Mouse (Mus musculus): Measurements from ENCODE around the gene Dytn. TPM values are rescaled to one million over a fixed set of nuclear protein-coding genes. Genes with fewer than 3 reads are reported as not detected.

Dytn gene
- polyA plus RNA-seq (2016; fragmentation: Nextera tagmentation; extraction: Ambion mirVana), result not detected in 2 replicates

DNA sequence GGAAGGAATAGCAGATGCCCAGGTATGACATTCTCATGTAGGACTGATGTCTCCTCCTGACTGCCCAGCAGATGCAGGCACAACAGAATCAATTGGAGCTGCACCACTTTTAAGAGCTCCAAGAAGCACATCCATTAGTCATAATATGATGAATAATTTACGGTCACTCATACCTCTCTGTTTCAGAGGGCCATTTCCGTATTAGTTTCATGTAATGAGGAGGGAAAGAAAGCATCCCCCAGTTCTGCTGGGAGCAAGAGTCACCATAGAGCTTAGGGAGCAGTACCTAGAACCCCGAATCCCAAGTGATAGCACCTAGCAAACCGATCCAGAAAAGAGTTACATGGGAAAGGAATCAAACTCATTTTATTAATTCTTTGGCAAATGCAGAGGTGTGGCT, at the start of gene Dytn:
Gene Dytn, minus strand, starts transcription at position 101 of the 400 bp plus-strand sequence.
- Histone ChIP-seq H3K27me3 (ENCODE audit: poor library complexity, severe bottlenecking) (no peaks in the 10 kb centered on the region), H3K36me3 (replicated peaks) (no peaks in the 10 kb centered on the region), H3K27ac (no peak within 1 kb of the TSS), H3K4me1 (no peaks in the 10 kb centered on the region), H3K4me3 (no peak within 1 kb of the TSS), H3K9me3 (no peaks in the 10 kb centered on the region)
- WGBS, result 91% methylated on average over 4 of the region's 4 CpGs
- no peak for DNase-seq (ENCODE audit: extremely low spot score, low spot score)

DNA sequence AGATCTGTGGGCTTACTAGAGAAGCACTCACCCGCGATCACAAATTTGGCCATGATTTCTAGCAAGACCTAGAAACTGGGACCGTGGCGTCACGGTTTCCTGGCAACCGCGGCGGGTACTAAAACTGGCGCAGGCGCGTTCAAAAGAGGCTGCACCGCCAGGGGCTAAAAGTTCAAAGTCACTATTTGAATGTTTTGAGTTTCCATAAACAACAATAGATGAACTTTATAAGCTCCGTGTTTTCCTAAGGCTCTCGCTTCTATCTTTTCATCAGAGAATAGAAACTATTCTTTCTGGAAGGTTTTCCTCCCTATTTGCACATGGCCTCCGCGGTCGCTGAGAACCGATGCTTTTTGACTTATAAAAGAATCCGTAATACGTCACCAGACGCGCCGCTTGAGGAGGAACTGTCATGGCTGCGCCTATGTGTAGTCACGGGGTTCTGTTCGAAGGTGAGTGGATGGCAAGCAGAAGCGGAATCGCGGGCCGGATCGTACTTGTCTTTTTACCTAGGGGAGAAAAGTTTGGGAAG, 43.6 kb upstream of the Dytn start, which contains the start of the genes Mdh1b and Fastkd2:
Gene Mdh1b, minus strand, starts transcription at position 79 of the 532 bp plus-strand sequence.
Gene Fastkd2, plus strand, starts transcription at position 375 of the 532 bp plus-strand sequence.
- Histone ChIP-seq H3K36me3 (replicated peaks) (no peaks in the 10 kb centered on the region; the same call in 1 of the 2 replicates), H3K4me1 (peaks cover 24% of the 10 kb centered on the region), H3K9me3 (no peaks in the 10 kb centered on the region), H3K4me3 (peak within 1 kb of the TSS; percentile 70), H3K27ac (peak within 1 kb of the TSS; percentile 88), H3K27me3 (ENCODE audit: poor library complexity, severe bottlenecking) (no peaks in the 10 kb centered on the region)
- DNase-seq (ENCODE audit: extremely low spot score, low spot score), result peak; percentile 86
- WGBS, result under 1% methylated on average over 31 of the region's 31 CpGs

DNA sequence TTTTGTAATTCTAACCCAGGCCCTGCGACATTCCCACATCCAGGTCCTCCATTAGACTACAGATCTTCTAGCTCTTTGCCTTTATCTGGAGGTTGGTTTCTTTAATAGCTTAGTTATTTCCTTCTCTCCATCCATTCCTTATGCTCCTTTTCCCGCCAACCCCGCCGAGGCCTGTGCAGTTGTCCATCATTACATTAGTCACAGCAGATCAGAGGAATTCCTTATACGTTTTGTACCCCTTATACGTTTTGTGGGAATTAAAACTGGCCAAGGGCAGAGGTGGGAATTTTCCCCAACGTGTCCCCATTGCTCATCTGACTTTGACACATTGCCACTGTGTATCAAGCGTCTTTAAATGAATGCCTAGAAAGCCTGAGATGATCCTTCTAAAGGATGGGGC, 43.1 kb upstream of the Dytn start:
- Histone ChIP-seq H3K36me3 (replicated peaks) (no peaks in the 10 kb centered on the region), H3K27ac (peak overlapping the region; percentile 88), H3K9me3 (no peaks in the 10 kb centered on the region), H3K4me3 (peak overlapping the region; percentile 70), H3K27me3 (ENCODE audit: poor library complexity, severe bottlenecking) (no peaks in the 10 kb centered on the region), H3K4me1 (peaks cover 24% of the 10 kb centered on the region)
- DNase-seq (ENCODE audit: extremely low spot score, low spot score), result no peak
- WGBS, result 44% methylated on average over 8 of the region's 8 CpGs

DNA sequence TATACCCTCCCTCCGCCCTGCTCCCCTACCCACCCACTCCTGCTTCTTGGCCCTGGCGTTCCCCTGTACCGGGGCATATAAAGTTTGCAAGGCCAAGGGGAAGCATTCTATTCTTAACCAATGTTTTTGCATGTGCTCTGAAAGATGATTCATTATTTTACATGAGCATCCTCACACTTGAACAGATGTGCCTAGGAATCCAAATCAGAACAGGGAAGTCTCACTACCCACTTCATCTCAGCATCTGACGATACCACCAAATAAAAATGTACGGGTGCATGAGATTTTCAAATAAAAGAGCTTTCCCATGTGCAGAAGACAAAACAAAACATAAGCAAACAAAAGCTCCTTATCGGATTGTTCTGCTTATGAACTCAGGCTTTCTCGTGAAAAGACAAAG, 33.4 kb upstream of the Dytn start:
- DNase-seq (ENCODE audit: extremely low spot score, low spot score), result no peak
- WGBS, result 88% methylated on average over 7 of the region's 7 CpGs
- Histone ChIP-seq H3K27me3 (ENCODE audit: poor library complexity, severe bottlenecking) (no peaks in the 10 kb centered on the region), H3K36me3 (replicated peaks) (no peaks in the 10 kb centered on the region), H3K4me1 (no peaks in the 10 kb centered on the region), H3K4me3 (no peak overlapping the region), H3K27ac (no peak overlapping the region), H3K9me3 (no peaks in the 10 kb centered on the region)

DNA sequence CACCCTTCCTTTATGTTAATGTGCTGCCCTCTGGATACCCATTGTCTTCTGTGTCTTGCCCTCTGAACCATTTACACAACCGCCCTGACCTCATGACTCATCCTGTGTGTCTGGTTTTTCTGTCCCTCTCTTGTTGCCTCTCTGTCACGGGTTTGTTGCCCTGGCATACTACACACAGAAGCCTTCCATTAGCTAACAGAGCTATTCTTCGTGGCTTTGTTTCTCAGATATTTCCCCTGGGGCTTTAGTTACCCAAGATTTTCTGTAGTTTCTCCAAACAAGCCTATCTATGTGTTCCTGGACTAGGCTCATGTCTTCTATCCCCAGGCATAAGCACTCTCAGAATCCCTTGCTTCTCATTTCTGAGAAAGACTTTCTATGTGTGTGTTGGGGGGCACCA, 22.1 kb upstream of the Dytn start:
- Histone ChIP-seq H3K27ac (no peak overlapping the region), H3K4me3 (no peak overlapping the region), H3K27me3 (ENCODE audit: poor library complexity, severe bottlenecking) (no peaks in the 10 kb centered on the region), H3K36me3 (replicated peaks) (no peaks in the 10 kb centered on the region), H3K4me1 (no peaks in the 10 kb centered on the region), H3K9me3 (no peaks in the 10 kb centered on the region)
- no peak for DNase-seq (ENCODE audit: extremely low spot score, low spot score)
- 67% methylated on average over 3 of the region's 3 CpGs for whole genome bisulfite sequencing

DNA sequence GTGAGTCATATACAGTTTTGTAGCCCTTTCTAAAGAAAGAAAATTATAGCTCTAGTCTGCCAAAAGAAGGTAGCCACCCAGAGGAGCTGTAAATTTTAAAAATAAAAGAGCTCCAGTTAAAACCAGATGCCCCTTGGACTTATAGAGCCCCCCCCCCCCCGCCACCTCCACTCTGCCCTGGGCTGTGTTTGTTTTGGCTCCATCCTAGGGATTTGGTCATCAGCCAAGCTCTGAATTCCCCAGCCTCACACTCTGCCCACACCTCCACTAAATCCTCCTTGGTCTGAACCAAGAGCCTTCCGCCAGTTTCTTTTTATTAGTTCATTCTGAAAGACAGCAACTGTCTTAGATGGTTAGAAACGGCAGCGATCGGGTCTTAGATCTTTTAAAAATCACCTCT, 19.0 kb upstream of the Dytn start:
- peaks cover 9% of the 10 kb centered on the region for H3K4me1 ChIP-seq
- DNase-seq (ENCODE audit: extremely low spot score, low spot score), result no peak
- no peak overlapping the region for H3K4me3 ChIP-seq
- no peaks in the 10 kb centered on the region for H3K27me3 ChIP-seq (ENCODE audit: poor library complexity, severe bottlenecking)
- H3K9me3 ChIP-seq, result no peaks in the 10 kb centered on the region
- H3K27ac ChIP-seq, result no peak overlapping the region
- no peaks in the 10 kb centered on the region for H3K36me3 ChIP-seq (replicated peaks)
- WGBS, result 92% methylated on average over 5 of the region's 5 CpGs

DNA sequence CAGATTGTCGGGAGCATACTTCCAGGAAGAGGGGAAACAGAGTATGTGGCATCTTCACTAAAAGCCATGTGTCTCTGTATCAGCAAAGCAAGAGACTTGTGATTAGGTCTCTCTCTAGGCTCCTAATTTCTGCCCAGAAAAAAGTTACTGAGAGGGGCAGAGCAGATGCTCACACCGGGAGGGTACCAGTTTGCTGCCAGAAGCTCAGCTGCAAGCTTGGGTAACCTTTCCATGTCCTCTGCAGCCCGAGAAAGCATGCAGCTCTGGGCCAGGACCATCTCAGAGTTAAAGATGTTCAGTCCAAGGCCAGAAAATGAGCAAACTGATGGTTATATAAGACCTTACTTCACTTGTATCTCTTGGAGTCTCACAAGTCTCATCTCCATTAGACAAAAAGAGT, 10.1 kb upstream of the Dytn start:
- peaks cover 14% of the 10 kb centered on the region for H3K4me1 ChIP-seq
- no peak overlapping the region for H3K27ac ChIP-seq
- H3K9me3 ChIP-seq, result no peaks in the 10 kb centered on the region
- H3K36me3 ChIP-seq (replicated peaks), result no peaks in the 10 kb centered on the region
- 78% methylated on average over 3 of the region's 3 CpGs for WGBS
- no peak overlapping the region for H3K4me3 ChIP-seq
- DNase-seq (ENCODE audit: extremely low spot score, low spot score), result no peak
- no peaks in the 10 kb centered on the region for H3K27me3 ChIP-seq (ENCODE audit: poor library complexity, severe bottlenecking)

DNA sequence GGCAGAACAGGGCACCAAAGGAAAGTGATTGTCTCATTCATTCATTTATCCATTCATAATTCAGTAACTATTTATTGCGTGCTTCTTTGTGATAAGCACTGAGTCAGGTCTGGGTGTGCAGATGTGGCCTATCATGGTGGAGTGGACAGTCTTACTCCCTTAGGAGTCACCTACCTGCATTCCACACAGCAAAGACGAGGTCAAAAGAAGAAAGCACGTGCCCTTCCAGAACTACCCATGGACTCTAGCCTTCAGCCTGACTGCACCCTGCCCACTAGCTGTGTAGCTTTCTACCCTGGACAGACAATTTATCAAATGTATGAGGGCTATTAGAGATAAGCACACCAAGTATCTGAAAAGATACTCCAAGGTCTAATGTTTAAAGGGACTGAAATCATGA, 10.8 kb downstream of the Dytn start:
- H3K4me3 ChIP-seq, result no peak overlapping the region
- 90% methylated on average over 3 of the region's 3 CpGs for WGBS
- no peaks in the 10 kb centered on the region for H3K9me3 ChIP-seq
- no peaks in the 10 kb centered on the region for H3K27me3 ChIP-seq (ENCODE audit: poor library complexity, severe bottlenecking)
- H3K4me1 ChIP-seq, result no peaks in the 10 kb centered on the region
- no peak overlapping the region for H3K27ac ChIP-seq
- no peaks in the 10 kb centered on the region for H3K36me3 ChIP-seq (replicated peaks)
- DNase-seq (ENCODE audit: extremely low spot score, low spot score), result no peak

DNA sequence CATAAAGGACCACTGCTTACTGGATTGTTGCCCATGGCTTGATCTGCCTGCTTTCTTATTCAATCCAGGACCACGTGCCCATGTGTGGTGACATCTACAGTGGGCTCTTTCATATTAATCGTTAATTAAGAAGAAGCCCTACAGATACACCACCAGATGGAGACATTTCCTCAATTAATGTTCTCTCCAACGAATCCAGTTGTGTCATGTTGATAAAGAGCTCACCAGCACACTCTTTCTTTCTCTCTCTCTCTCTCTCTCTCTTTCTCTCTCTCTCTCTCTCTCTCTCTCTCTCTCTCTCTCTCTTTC, 17.9 kb downstream of the Dytn start:
- H3K27ac ChIP-seq, result no peak overlapping the region
- peaks cover 17% of the 10 kb centered on the region for H3K27me3 ChIP-seq (ENCODE audit: poor library complexity, severe bottlenecking)
- H3K4me1 ChIP-seq, result peaks cover 17% of the 10 kb centered on the region
- 5% methylated on average over 3 of the region's 3 CpGs for WGBS
- H3K9me3 ChIP-seq, result no peaks in the 10 kb centered on the region
- no peak overlapping the region; the same call in 1 of the 2 replicates for H3K4me3 ChIP-seq
- no peaks in the 10 kb centered on the region for H3K36me3 ChIP-seq (replicated peaks)
- no peak for DNase-seq (ENCODE audit: extremely low spot score, low spot score)

DNA sequence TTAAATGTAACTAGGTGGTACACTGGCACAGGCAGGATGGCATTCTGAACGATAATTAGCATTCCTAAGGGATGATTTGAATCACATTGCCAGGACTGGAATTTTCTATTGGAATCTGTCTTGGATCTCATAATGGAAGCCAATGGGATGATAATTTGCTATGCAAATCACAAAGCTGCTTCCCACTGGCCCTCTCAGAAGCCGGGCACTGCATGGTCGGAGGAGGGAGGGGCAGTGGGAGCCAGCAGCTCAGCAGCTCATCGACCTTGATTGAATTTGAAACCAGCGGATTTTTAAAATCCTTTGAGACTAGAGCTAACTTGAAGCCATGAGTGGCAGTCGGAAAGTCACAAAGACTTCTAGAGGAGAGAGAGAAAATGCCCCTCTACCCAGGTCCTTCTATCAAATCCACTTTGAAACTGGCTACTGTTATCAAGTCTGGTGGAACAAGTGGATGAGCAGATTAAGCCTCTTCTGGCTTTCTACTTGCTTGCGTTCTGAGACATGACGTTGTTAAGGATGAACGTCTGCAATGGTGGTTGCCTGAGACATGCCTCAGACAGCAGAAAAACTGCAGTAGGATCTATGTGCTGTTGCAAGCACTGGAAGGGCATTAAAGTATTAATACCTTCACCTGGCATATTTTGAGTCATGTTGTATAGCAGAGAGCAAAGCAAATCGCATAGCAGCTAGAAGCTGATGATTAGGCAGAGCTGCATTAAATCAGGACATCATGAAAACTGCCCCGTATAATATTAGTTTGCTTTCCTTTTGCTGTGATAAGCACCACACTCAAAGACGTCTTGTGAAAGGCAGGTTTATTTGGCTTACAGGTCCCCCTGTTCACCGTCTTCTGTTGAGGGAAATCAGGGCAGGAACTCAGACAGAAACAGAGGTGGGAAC, 18.5 kb downstream of the Dytn start:
- Histone ChIP-seq H3K9me3 (no peaks in the 10 kb centered on the region), H3K4me3 (no peak overlapping the region; the same call in 1 of the 2 replicates), H3K4me1 (peaks cover 17% of the 10 kb centered on the region), H3K27me3 (ENCODE audit: poor library complexity, severe bottlenecking) (peaks cover 17% of the 10 kb centered on the region), H3K36me3 (replicated peaks) (no peaks in the 10 kb centered on the region), H3K27ac (no peak overlapping the region)
- 23% methylated on average over 13 of the region's 13 CpGs for WGBS
- DNase-seq (ENCODE audit: extremely low spot score, low spot score), result no peak

DNA sequence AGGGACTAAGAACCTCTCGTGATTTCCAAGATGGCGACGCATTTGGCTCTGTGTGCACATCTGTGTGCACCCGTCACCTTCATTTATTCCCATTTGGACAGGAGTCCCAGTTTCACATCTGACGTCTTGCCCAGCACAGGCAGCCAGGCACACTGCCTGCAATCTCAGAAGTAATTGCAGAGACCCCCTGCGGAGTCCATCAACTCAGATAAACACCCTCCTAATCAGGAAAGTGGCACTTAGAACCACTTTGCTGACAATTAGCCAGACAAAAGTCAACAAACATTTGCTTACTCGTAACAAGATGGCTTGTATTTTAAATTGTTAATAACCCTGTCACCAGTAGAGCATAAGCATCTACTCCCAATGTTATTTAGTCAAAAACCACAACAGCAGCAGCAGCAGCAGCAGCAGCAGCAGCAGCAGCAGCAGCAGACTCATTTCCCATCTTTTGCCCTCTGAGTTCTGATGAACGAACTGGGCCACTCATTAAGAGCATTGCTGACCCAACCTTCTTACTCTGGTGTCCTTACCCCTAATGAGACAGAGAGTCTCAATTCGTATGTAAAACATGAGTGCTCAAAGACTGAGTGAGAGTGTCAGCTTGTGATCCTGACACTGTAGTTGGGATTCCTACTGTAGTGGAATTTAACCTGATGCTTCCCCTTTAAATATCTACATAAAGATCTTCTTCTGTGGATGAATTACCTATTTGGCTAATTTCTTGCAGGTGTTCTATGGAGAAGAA, 19.4 kb downstream of the Dytn start:
- peaks cover 17% of the 10 kb centered on the region for H3K27me3 ChIP-seq (ENCODE audit: poor library complexity, severe bottlenecking)
- no peak overlapping the region for H3K4me3 ChIP-seq
- no peak overlapping the region for H3K27ac ChIP-seq
- 53% methylated on average over 9 of the region's 9 CpGs for WGBS
- no peaks in the 10 kb centered on the region for H3K36me3 ChIP-seq (replicated peaks)
- H3K4me1 ChIP-seq, result peaks cover 17% of the 10 kb centered on the region
- DNase-seq (ENCODE audit: extremely low spot score, low spot score), result no peak
- no peaks in the 10 kb centered on the region for H3K9me3 ChIP-seq

DNA sequence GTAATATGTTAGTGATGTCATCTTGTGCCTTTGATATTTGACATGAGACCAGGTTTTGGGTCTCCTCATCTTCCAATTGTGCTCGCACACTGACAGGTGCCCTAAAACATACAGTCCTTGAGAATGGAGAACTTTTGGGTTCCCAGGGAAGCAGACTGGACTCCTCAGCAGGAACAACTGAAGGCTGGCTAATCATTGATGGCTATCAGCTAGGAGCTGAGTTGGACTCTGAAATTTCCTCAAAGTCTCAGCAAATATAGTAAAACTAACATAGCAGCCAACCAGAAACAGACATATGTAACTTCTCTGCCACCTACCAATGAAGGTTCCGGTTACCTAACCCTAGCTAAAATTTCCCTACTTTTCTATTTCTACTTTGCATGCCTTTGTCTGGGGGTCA, 20.6 kb downstream of the Dytn start:
- DNase-seq (ENCODE audit: extremely low spot score, low spot score), result no peak
- Histone ChIP-seq H3K36me3 (replicated peaks) (no peaks in the 10 kb centered on the region), H3K4me1 (peaks cover 17% of the 10 kb centered on the region), H3K27ac (no peak overlapping the region), H3K9me3 (no peaks in the 10 kb centered on the region), H3K4me3 (no peak overlapping the region), H3K27me3 (ENCODE audit: poor library complexity, severe bottlenecking) (peaks cover 17% of the 10 kb centered on the region)
- WGBS, result 89% methylated on average over 2 of the region's 2 CpGs

DNA sequence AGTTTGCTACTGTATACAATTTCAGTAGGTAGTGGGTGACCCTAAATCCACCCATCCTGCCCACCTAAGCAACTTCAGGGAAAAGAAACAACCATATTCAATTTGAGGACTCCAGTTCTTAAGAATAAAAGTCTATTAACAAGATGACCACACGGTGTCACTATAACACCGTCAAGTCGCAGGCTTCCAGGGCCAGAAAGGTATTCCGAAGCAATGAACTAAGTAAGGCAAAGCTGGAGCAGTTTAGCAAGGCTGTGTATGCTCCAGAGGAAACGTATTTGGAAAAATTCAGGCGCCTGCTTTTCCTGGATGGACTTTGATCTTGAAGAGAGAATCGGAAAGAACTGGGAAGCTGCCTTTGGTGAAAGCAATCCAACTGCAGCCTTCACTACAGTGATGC, 27.1 kb downstream of the Dytn start:
- DNase-seq (ENCODE audit: extremely low spot score, low spot score), result peak; percentile 58
- WGBS, result 4% methylated on average over 7 of the region's 7 CpGs
- Histone ChIP-seq H3K4me3 (no peak overlapping the region), H3K4me1 (no peaks in the 10 kb centered on the region), H3K36me3 (replicated peaks) (no peaks in the 10 kb centered on the region), H3K27me3 (ENCODE audit: poor library complexity, severe bottlenecking) (0 out of 2 replicates have a peak, but pooled peaks cover 3% of the 10 kb centered on the region), H3K27ac (no peak overlapping the region), H3K9me3 (no peaks in the 10 kb centered on the region)
